ENCODE assay signal across 8 mouse cellular contexts in genomic region chr19:3743851-3744512, GRCm38 (mm10). TPM values are rescaled to one million over a fixed set of nuclear protein-coding genes. Genes with fewer than 3 reads are reported as not detected.
DNase-seq lines count a peak whose midpoint lies in the region; ATAC-seq and TF ChIP-seq lines count a peak whose summit lies in the region.

No protein-coding gene starts in this region.

- no peak for TF ChIP-seq EP300 in lung, postnatal 0 days (IDR thresholded peaks at IDR 0.05)

- H3K4me2 ChIP-seq in forebrain, embryonic 14.5 days (ENCODE audit: low read length), result peak overlapping the region; percentile 69
- H3K4me2 ChIP-seq in hindbrain, embryonic 11.5 days (replicated peaks; ENCODE audit: low read depth, low read length), result peak overlapping the region; percentile 60
- H3K4me2 ChIP-seq in lung, postnatal 0 days (replicated peaks; ENCODE audit: low read depth, low read length), result peak overlapping the region; percentile 55

- H3K27ac ChIP-seq in brown adipose tissue, adult 24 weeks (replicated peaks; ENCODE audit: low read depth, low read length), result no peak overlapping the region
- H3K27ac ChIP-seq in forebrain, embryonic 14.5 days (ENCODE audit: low read depth, low read length), result peak overlapping the region; percentile 90
- H3K27ac ChIP-seq in hindbrain, embryonic 11.5 days (ENCODE audit: low read depth, low read length), result peak overlapping the region; percentile 80
- no peak overlapping the region for H3K27ac ChIP-seq in lung, postnatal 0 days (ENCODE audit: low read length)

- H3K4me1 ChIP-seq in brown adipose tissue, adult 24 weeks (ENCODE audit: control insufficient read depth, insufficient read depth, insufficient read length, low read length), result no peaks in the 10 kb centered on the region
- peaks cover 8% of the 10 kb centered on the region; the same call in 1 of the 2 replicates for H3K4me1 ChIP-seq in forebrain, embryonic 14.5 days (ENCODE audit: control insufficient read depth, insufficient read depth, low read length)
- no peaks in the 10 kb centered on the region for H3K4me1 ChIP-seq in hindbrain, embryonic 11.5 days (replicated peaks; ENCODE audit: control insufficient read depth, insufficient read depth, low read length)
- H3K4me1 ChIP-seq in lung, postnatal 0 days (ENCODE audit: insufficient read depth, low read depth, low read length), result no peaks in the 10 kb centered on the region

- no peaks in the 10 kb centered on the region for H3K36me3 ChIP-seq in forebrain, embryonic 14.5 days (ENCODE audit: control insufficient read depth, insufficient read depth, low read length)
- H3K36me3 ChIP-seq in hindbrain, embryonic 11.5 days (ENCODE audit: control insufficient read depth, insufficient read depth, low read length), result no peaks in the 10 kb centered on the region
- no peaks in the 10 kb centered on the region for H3K36me3 ChIP-seq in lung, postnatal 0 days (ENCODE audit: insufficient read depth, low read length)

- H3K9me3 ChIP-seq in forebrain, embryonic 14.5 days (replicated peaks; ENCODE audit: control insufficient read depth, low read length), result no peaks in the 10 kb centered on the region
- H3K9me3 ChIP-seq in hindbrain, embryonic 11.5 days (ENCODE audit: control insufficient read depth, low read length), result no peaks in the 10 kb centered on the region
- H3K9me3 ChIP-seq in lung, postnatal 0 days (ENCODE audit: low read length), result no peaks in the 10 kb centered on the region

- peak overlapping the region; percentile 76 for H3K9ac ChIP-seq in forebrain, embryonic 14.5 days (ENCODE audit: low read length)
- H3K9ac ChIP-seq in hindbrain, embryonic 11.5 days (ENCODE audit: low read depth, low read length), result peak overlapping the region; percentile 77
- no peak overlapping the region for H3K9ac ChIP-seq in lung, postnatal 0 days (replicated peaks; ENCODE audit: low read depth)

- peak overlapping the region; percentile 85 for H3K4me3 ChIP-seq in brown adipose tissue, adult 24 weeks (ENCODE audit: insufficient read depth, low read depth, low read length)
- H3K4me3 ChIP-seq in forebrain, embryonic 14.5 days (ENCODE audit: low read depth, low read length), result peak overlapping the region; percentile 43
- H3K4me3 ChIP-seq in hindbrain, embryonic 11.5 days (ENCODE audit: low read depth, low read length), result peak overlapping the region; percentile 46
- H3K4me3 ChIP-seq in lung, postnatal 0 days (ENCODE audit: low read depth, low read length), result peak overlapping the region; percentile 25

- peak; percentile 39 for TF ChIP-seq CTCF in lung, postnatal 0 days (IDR thresholded peaks at IDR 0.05)

- ATAC-seq in forebrain, embryonic 14.5 days, result peak; percentile 75
- ATAC-seq in hindbrain, embryonic 11.5 days (ENCODE audit: low FRiP score), result peak; percentile 53; the same call in 1 of the 2 replicates
- peak; percentile 65 for ATAC-seq in lung, postnatal 0 days
- ATAC-seq in activated CD4-positive, CD25-positive, alpha-beta regulatory T cell, adult 4 months, result no peak

- 3% methylated on average over 13 of the region's 13 CpGs for WGBS in forebrain, embryonic 14.5 days
- WGBS in hindbrain, embryonic 11.5 days, result 7% methylated on average over 13 of the region's 13 CpGs
- WGBS in lung, postnatal 0 days, result 3% methylated on average over 13 of the region's 13 CpGs

- peak; percentile 59 for DNase-seq in Muller cell, postnatal 12 days (ENCODE audit: inconsistent ontology term)
- peak; percentile 84 for DNase-seq in forebrain, embryonic 14.5 days (ENCODE audit: low spot score)
- DNase-seq in hindbrain, embryonic 11.5 days (ENCODE audit: low spot score), result peak; percentile 80
- DNase-seq in layer of hippocampus, adult 9-11 months, result peak; percentile 37
- peak; percentile 72 for DNase-seq in lung, postnatal 0 days (ENCODE audit: low spot score)
- DNase-seq in retina, embryonic 14.5 days (ENCODE audit: low spot score), result peak; percentile 79

- H3K27me3 ChIP-seq in forebrain, embryonic 14.5 days (replicated peaks; ENCODE audit: control insufficient read depth, insufficient read depth, low read length), result no peaks in the 10 kb centered on the region
- H3K27me3 ChIP-seq in hindbrain, embryonic 11.5 days (ENCODE audit: control insufficient read depth, insufficient read depth, low read length), result no peaks in the 10 kb centered on the region
- no peaks in the 10 kb centered on the region for H3K27me3 ChIP-seq in lung, postnatal 0 days (replicated peaks; ENCODE audit: insufficient read depth, low read length)

RNA-seq across cellular contexts. Expression of gene Kmt5b, which starts 23.2 kb away (rescaled TPM):
- polyA plus RNA-seq in brown adipose tissue, adult 24 weeks (2012; ENCODE audit: insufficient read depth, insufficient read length, missing spikeins), result 15.9 and 20.4 TPM in 2 replicates
- 32.8 and 48.7 TPM in 2 replicates for polyA plus RNA-seq in forebrain, embryonic 14.5 days (2014; fragmentation: Nextera tagmentation; extraction: Ambion mirVana)
- 43.9 and 52.7 TPM in 2 replicates for polyA plus RNA-seq in hindbrain, embryonic 11.5 days (2014; fragmentation: Nextera tagmentation; extraction: Ambion mirVana)
- polyA plus RNA-seq in lung, postnatal 0 days (2015; fragmentation: Nextera tagmentation; extraction: Ambion mirVana), result 20.5 and 23.7 TPM in 2 replicates
- 10 to 100 TPM; 25.0 to 32.4 TPM for polyA plus RNA-seq in activated CD4-positive, CD25-positive, alpha-beta regulatory T cell, adult 4 months (2017; shearing (Covaris generic))

RNA-seq across cellular contexts. Expression of gene 1810055G02Rik, which starts 35.9 kb away (rescaled TPM):
- 5.3 and 6.6 TPM in 2 replicates for polyA plus RNA-seq in brown adipose tissue, adult 24 weeks (2012; ENCODE audit: insufficient read depth, insufficient read length, missing spikeins)
- polyA plus RNA-seq in forebrain, embryonic 14.5 days (2014; fragmentation: Nextera tagmentation; extraction: Ambion mirVana), result 29.7 and 34.6 TPM in 2 replicates
- 39.4 and 41.8 TPM in 2 replicates for polyA plus RNA-seq in hindbrain, embryonic 11.5 days (2014; fragmentation: Nextera tagmentation; extraction: Ambion mirVana)
- polyA plus RNA-seq in lung, postnatal 0 days (2015; fragmentation: Nextera tagmentation; extraction: Ambion mirVana), result 11.3 and 12.6 TPM in 2 replicates
- 1 to 10 TPM; 4.0 to 5.1 TPM for polyA plus RNA-seq in activated CD4-positive, CD25-positive, alpha-beta regulatory T cell, adult 4 months (2017; shearing (Covaris generic))

RNA-seq across cellular contexts. Expression of gene Lrp5, which starts 57.6 kb away (rescaled TPM):
- polyA plus RNA-seq in brown adipose tissue, adult 24 weeks (2012; ENCODE audit: insufficient read depth, insufficient read length, missing spikeins), result 13.2 TPM in 2 replicates
- polyA plus RNA-seq in forebrain, embryonic 14.5 days (2014; fragmentation: Nextera tagmentation; extraction: Ambion mirVana), result 1.8 and 2.1 TPM in 2 replicates
- polyA plus RNA-seq in hindbrain, embryonic 11.5 days (2014; fragmentation: Nextera tagmentation; extraction: Ambion mirVana), result 3.0 and 5.1 TPM in 2 replicates
- 4.1 and 5.1 TPM in 2 replicates for polyA plus RNA-seq in lung, postnatal 0 days (2015; fragmentation: Nextera tagmentation; extraction: Ambion mirVana)
- under 1 TPM in 1 of 2 experiments, not detected in 1; 0.09 TPM for polyA plus RNA-seq in activated CD4-positive, CD25-positive, alpha-beta regulatory T cell, adult 4 months (2017; shearing (Covaris generic))

Comparison
In these comparisons a context has a peak if more than half of its experiments do, and no peak if none do; other contexts are left out.
1. H3K27ac ChIP-seq: peak in forebrain, embryonic 14.5 days (single experiment) and hindbrain, embryonic 11.5 days (single experiment); none in brown adipose tissue, adult 24 weeks (single experiment) and lung, postnatal 0 days (single experiment).
2. H3K4me3 ChIP-seq: peak in every context shown above with its lines; median percentile 85 in brown adipose tissue, adult 24 weeks; 46 in hindbrain, embryonic 11.5 days; 43 in forebrain, embryonic 14.5 days; 25 in lung, postnatal 0 days.
3. Peak in every context shown above with its lines, with median percentiles within 50 percentile points of each other: DNase-seq and H3K4me2 ChIP-seq.